Mouse (Mus musculus): ENCODE results near the gene Gm10638. TPM values are rescaled to one million over a fixed set of nuclear protein-coding genes. Genes with fewer than 3 reads are reported as not detected.
A peak's percentile ranks its signal among the peaks of the same experiment; 100 is the strongest.

The Gm10638 gene
- polyA plus RNA-seq, 1 experiment, result 1.1 TPM

DNA sequence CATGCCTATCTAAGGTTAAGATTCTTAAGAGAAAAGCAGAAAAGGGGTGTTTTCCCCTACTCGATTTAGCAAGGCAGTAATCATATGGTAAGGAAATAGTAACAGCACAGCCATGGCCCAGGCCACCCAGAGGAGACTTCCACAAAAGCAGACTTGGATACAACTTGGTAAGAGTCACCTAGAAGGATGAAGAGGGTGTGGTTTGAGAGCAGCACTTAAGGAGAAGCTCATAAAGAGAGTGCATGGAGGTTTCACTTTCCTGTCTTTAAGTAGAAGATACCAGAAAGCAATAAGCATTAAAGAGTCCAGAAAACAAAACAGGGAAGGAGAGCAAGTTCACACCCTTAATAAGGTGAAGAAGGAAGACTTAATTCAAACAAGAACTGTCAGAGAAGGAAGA lies 10.5 kb upstream of the Gm10638 start:
- WGBS, result 72% methylated on average over 1 of the region's 1 CpGs
- DNase-seq (ENCODE audit: low read depth, low spot score), result no peak

DNA sequence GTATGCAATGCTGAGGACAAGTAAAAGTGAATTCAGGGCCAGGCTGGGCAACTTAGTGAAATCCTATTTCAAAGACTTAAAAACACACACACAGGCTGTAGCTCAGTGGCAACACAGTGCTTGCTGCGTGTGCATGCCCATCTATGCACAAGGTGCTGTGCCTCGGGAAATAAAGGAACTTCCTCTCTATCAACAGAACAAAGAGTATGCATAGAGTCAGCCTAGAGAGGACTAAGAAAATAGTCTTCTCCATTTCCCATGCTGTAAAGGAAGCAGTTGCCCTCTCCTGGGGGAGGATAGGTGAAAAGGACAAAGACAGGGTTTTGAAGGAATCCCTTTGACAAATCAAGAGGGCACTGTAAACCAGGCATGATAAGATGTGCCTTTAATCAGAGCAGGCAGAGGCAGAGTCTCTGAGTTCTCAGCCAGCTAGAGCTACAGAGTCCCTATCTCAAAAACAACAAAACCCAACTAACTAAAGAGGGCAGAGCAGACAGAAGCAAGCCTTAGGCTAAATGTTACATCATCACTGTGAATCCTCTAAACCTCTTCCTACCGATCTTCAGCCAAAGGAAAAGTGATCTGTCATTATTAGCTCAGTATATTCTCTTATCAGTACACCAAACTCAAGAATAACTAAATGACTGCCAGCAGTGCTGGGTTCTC lies 9.9 kb upstream of the Gm10638 start:
- WGBS, result 22% methylated on average over 3 of the region's 3 CpGs
- DNase-seq (ENCODE audit: low read depth, low spot score), result no peak

DNA sequence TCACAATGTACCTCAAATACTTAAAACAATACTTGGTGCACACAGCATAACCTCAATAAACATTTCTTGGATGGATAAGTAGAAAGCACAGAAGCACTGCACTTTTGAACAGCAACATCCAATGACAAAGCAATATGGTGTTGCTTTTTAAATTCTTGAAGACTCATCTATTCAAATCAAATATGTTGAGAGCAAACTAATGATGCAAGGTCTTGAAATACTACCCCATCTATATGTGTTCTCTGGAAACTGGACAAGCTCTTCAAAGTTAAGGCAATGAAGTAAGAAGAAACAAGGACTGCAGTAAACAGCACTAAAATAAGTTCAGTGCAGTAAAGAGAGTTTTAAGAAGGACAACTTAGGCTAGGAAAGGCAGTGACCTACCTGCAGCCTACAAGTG lies 4.6 kb upstream of the Gm10638 start:
- DNase-seq (ENCODE audit: low read depth, low spot score), result no peak

DNA sequence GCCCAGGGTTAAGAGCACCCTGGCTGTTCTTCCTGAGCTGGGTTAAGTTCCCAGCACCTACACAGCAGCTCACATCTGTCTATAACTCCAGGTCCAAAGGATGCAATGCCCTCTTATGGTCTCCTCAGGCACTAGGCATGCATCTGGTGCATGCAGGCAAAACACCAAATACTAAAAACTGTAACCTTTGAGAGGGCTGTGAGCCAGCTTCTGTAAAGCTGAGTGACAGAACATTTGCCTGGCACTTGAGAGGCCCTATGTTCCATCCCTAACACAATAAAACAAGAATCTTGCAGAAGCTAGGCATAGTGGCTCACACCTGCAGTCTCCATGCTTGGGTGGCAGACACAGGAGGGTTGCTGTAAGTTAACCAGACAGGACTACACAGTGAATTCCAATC lies 3.9 kb upstream of the Gm10638 start:
- no peak for DNase-seq (ENCODE audit: low read depth, low spot score)

DNA sequence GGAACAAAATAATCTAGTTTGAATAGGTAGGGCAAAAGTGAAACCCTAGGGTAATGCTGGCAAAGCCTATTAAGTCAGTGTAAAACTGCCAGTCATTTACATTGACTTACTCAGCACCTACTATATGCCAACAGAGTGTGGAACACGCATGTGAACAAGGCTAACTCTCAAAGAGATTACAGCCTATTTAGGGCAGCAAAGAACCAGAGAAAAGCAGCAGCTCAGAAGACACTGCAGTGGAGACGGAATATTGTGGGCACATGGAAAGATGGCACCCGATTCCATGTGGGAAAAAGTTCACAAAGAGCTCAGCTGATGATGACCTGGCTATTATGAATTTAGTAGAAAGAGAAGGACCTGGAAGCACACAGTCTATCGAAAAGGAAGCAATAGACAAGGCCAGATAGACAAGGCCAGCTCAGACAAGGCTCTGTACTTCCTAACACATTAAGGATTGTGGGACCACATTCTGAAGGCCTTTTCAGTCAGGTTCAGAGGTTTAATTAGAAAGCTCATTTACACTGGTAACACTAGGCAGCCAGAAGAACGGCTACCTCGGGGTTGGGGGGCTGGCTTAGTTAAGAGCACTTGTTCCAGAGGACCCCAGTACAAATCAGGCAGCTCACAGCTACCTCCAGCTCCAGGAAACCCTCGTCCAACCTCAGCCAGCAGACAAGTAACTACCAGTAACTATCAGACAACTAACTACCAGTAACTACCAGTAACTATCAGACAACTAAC lies 2.7 kb upstream of the Gm10638 start:
- DNase-seq (ENCODE audit: low read depth, low spot score), result no peak
- WGBS, result 80% methylated on average over 7 of the region's 7 CpGs

DNA sequence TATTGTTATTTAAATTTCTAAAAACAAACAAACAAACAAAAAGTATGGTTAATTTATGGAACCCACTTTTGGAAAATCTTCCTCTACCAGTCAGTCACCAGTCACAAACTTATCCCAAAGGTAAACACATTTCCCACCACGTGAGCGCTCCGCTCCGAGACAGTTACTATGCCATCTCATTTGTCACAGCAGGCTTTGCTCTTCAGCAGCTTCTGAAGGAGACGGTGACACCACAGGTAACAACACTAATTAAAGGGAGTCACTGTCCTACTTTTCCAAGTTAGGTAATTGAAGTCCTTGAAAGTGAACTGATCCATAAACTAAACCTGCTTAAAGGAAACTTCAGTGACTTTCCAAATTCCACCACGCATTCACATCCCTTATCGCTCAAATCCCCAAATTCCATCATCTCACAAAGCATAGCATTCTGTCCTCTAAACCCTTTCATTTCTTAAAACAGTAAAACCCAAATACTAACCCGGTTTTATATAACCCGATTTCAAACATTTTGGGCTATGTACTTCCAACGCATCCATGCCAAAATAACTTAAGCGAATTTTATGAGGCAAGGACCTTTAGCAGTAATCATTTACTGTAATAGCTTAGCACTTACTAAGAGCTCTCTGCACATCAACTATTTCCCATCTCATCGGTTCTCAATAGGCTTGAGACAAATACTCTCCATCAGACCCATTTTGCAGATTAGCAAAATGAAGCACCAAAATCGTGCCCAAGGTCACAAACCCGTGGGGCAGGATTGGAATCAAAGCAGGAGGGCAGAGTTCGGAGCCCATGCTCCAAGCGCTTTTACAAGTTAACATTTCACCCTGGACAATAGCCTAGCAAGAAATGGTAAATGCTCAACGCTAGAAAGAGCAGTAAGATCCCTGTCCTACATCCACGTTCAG lies 932 bp upstream of the Gm10638 start:
- WGBS, result 20% methylated on average over 18 of the region's 18 CpGs
- DNase-seq (ENCODE audit: low read depth, low spot score), result no peak

DNA sequence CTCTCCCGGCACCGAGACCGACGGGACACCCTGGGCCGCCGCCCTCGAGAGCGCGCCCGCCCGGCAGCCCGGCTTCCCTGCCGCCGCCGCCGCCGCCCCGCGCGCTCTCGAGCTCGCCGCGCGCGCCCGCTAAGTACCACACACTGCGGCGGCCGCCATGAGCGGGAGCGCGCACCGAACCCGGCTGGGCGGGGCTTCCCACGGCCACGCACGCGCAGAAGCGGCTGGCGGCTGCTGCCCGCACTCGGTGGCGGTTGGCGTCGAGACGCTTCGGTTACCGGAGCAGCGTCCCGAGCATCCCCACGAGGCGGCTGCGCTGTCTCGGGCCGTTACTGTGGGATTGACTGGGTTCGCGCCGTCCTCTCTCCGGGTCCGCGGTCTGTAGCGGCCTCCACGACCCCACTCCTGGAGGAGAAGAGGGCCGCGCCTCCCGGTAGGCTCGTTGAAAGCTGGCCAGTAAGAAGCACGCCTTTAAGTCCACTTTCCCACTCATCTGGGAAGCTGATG lies 489 bp downstream of the Gm10638 start:
- no peak for DNase-seq (ENCODE audit: low read depth, low spot score)
- under 1% methylated on average over 62 of the region's 70 CpGs for WGBS

DNA sequence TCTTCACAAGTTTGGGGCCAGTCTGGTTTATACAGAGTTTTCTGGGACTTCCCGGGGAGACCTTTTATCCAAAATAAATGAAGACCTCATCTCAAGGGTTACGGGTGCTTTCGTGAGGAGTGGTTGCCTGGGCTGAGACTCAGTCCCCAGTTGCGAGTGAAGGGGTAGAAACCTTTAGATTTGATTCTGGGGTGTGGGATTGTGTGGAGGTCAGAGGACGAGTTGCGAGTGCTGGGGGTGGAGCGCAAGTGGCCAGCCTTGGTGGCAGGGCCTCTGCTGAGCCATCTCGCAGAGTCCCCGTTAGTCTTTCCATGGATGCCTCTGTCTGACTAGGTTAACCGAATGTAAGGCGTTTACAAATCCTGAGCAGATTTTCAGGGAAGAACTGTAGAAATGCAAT lies 1.0 kb downstream of the Gm10638 start:
- WGBS, result 14% methylated on average over 11 of the region's 11 CpGs
- no peak for DNase-seq (ENCODE audit: low read depth, low spot score)

DNA sequence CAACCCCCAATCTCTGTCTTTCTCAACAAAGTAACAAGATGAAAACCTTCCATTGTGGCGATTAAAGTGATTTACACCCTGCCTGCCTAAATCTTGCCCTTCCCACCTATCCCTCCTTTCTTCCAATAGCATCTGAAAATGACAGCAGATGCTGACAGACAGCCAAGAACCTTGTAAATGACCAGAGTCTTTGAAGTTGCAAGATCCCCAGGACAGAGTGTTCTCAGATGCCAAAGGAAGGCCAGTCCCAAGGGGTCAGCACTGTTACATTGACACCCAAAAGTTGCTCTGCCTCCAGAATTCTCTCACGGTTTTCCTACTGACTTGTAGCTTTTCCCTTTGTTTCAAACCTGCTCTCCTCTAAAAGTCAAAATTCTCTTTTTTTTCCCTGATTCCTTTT lies 4.3 kb downstream of the Gm10638 start:
- WGBS, result 62% methylated on average over 2 of the region's 2 CpGs
- no peak for DNase-seq (ENCODE audit: low read depth, low spot score)

DNA sequence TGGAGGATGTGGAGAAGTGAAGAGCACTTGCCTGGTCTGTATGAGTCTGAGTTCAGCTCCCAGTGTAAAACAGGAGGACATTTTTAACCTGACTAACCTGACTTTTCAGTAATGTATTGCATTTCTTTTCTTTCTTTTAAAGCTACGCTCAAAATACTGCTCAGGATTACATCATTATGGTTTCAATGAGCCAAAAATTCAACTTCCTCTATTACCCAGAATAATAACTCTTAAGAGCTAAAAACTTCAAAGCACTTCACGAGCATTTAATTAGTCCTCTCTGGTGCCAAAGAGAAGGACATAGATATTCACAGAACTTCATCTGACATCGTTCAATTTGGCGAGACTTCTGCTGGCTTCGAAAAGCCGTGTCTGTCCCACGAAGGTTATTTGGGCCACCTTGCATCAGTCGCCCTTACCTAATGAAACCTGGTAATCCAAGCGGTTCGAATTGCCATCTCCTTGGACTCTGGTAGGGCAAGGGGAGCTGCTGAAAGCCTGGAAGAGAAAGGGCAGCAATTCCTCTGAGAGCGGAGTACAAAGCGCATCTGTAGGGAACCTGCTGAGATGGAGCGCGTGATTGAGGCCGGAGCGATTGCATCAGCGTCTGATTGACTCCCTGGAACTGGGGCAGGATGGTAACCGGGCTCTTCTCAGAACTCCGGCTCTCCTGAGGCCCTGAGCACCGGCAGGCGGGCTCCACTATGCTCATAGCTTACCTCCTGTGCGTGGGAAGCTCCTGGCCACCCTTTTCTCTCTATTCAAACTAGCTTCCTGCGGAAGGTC lies 11.6 kb downstream of the Gm10638 start:
- WGBS, result 36% methylated on average over 23 of the region's 23 CpGs
- DNase-seq (ENCODE audit: low read depth, low spot score), result no peak

DNA sequence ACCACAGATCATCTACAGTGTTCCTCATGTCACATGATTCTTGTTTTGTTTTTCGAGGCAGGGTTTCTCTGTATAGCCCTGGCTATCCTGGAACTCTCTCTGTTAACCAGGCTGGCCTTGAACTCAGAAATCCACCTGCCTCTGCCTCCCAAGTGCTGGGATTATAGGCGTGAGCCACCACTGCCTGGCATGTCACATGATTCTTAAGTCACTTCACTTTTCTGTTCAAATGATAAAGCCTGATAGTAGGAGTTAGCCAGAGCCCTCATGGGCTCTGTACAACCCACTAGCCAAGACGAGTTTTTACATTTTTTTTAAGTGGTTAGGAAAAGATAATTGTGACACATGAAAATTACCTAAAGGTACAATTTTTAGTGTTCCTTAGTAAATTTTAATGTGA lies 13.2 kb downstream of the Gm10638 start:
- WGBS, result 35% methylated on average over 3 of the region's 3 CpGs
- DNase-seq (ENCODE audit: low read depth, low spot score), result no peak

DNA sequence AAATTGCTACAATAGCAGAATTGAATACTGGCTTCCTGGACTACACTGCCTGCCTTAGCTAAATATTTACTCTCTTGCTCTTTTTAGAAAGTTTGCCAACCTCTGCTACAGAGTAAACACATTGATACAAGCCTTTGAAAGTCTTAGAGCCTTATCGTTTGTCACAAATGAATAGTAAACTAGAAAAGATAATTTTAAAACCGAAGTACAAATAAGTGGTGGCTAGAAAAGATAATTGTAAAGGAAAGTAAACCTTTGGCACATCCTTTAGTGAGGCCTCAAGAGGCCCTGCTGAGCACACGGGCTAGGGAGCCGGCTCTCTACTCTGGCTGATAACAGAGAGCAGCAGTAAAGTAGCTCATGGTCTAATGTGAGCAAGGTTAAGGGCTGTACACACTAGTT lies 13.6 kb downstream of the Gm10638 start:
- DNase-seq (ENCODE audit: low read depth, low spot score), result no peak
- WGBS, result 14% methylated on average over 4 of the region's 4 CpGs

DNA sequence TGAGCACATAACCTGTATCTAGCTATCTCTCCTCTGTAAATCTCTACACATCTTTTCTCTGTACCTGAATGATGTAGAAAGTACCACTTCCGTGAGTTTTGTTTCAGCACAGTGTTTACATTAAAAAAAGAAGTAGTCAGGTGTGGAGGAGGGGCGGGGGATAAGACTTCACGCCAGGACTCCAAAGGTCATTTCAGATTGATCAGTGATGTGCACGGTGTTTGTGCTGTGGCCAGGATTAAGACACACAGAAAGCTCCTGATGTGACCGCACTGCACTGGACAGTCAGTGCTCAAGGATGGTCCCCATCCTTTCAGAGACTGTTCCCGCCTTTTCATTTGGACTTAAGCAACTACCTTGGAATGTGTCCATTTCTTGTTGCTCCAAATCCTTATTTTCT lies 15.2 kb downstream of the Gm10638 start:
- DNase-seq (ENCODE audit: low read depth, low spot score), result no peak
- WGBS, result 42% methylated on average over 6 of the region's 6 CpGs

DNA sequence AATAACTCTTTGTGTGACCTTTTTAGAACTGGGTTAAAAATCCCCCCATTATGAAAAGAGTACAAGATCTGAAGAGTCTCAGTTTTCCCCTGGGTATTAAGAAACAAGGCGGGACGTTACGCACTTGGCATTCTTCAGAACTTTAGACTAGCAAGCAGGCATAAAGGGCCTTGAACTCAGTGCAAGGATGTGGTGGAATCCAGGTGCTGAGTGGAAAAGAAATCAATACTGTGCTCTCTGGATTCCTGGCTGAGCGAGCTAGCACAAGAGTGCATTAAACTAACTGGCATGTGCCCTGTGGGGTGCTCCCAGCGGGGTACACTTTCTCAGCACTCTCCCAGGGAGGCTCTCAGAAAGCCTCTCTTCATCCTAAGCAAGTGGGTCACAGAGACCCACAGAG lies 17.3 kb downstream of the Gm10638 start:
- WGBS, result 75% methylated on average over 5 of the region's 5 CpGs

DNA sequence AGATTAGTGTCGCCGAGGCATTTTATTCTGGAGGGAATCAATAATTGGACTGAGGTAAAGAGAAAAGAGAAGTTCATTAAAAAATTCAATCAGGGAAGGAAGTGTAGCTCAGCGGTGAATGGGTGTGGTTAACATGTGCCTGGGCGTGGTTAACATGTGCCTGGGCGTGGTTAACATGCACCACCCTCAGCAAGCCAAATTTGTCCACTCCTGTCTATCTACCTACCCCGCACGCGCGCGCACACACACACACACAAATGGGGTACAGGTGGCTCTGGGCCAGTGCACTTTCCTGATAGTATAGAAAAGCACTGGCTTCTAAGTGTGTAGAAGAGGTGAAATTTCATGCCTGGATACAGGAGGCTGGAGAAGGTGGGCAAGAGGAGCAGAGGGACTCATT lies 19.7 kb downstream of the Gm10638 start:
- DNase-seq (ENCODE audit: low read depth, low spot score), result no peak
- WGBS, result 79% methylated on average over 10 of the region's 10 CpGs

More for the DNA sequence above, 17.3 kb downstream of the Gm10638 start:
- DNase-seq (ENCODE audit: low read depth, low spot score), result no peak

DNA sequence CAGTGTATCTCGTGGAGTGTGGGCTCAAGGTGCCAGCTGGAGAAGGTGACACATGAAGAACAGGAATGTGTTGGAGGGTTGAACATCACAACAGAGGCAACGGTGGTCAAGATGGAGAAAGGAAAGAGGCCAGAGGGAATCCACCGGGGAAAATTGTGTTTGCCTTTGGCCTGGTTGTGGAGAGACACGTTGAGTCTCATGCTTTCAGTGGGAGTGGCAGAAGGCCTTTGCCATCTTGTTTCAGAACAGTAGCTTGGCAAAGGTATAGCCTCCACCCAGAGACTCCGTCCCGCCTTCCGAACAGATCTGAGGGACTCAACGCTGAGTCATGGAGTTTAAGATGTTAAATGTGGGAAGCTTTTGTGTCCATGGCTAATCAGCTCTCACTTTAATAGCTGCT lies 20.2 kb downstream of the Gm10638 start:
- WGBS, result 71% methylated on average over 8 of the region's 8 CpGs
- DNase-seq (ENCODE audit: low read depth, low spot score), result no peak

DNA sequence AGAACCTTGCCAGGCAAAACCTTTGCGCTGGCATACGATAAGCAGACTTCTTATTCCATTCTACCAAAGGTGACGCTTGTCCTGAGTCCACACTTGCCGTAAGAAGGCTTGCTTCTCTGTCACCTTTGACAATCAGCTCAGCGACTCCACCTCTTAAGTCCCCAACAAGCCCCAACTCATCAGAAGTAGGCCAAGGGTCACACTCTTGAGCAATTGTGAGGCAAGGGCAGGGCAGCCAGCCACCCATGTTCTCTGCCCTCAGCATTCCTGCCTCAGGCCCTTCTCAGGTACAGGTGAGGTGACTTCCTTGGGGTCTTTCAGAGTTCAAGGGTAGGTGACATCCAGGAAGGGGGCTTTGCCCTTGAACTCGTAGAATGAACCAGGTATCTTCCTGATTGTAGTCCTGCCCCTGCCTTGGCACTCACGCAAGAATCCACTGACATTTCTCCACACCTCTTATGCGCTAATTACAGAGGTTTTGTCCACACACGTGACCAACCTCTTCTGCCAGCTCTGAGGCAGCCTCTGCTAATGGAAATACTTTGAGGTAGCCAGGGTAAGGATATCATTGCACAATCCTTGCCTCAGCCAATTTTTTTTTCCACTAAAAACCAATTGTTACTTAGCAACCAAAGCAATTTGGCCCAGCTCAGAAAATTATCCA lies 21.2 kb downstream of the Gm10638 start:
- no peak for DNase-seq (ENCODE audit: low read depth, low spot score)
- 57% methylated on average over 9 of the region's 9 CpGs for WGBS

DNA sequence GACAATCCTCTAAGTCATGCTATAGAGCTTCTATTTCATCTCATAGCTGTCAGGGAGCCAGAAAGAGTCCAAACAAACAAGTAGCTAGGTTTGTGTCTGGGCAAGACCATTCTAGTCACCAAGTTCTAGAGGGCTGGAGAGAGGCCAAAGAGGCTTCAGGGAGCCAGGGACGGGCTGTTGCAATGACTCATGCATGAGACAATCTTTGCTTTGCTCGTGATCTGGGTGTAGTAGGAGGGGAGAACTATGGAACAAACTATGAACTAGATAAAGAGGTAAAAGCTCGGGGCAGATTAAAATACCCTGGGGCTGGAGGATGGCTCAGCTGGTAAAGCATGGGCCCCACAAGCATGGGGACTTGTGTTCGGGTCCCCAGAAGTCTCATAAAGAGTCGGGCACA lies 23.0 kb downstream of the Gm10638 start:
- DNase-seq (ENCODE audit: low read depth, low spot score), result peak; percentile 45
- WGBS, result 37% methylated on average over 5 of the region's 5 CpGs
